19 mouse cellular contexts compared by ENCODE assay signal in the genomic region with DNA sequence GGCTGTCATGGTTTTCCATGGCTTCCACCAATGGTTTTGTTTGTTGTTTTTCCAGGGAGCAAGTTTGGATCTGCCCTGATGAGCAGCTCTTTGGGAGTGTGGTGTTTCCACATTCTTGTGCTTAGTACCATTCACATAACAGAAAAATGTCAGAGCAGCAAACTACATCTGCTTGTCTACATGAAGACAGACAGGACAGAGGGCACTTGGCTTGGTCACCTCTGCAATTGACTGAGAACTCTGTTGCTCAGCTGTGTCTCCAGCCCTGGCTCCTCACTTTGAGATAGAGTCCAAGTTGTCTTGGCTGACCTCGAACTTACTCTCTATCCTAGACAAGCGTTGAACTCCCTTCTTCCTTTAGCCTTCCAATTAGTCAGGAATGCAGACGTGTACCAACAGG. TPM values are rescaled to one million over a fixed set of nuclear protein-coding genes. Genes with fewer than 3 reads are reported as not detected.
"Had no signal": no experiment of that assay in that cellular context is flagged by ENCODE, and none has a peak within 500 bp of the region (broad histone marks: within the 10 kb centered on the region; RNA-seq: fewer than 3 reads in every experiment).

No protein-coding gene starts in this region.

- ATAC-seq: midbrain, embryonic 16.5 days had no signal

- H3K27me3 ChIP-seq: limb, embryonic 13.5 days; lung, embryonic 15.5 days; midbrain, embryonic 12.5 days; neural tube, embryonic 15.5 days had no signal

- H3K27ac ChIP-seq: limb, embryonic 13.5 days; lung, embryonic 15.5 days; midbrain, embryonic 12.5 days; neural tube, embryonic 15.5 days had no signal

- H3K4me2 ChIP-seq: limb, embryonic 13.5 days; liver, embryonic 11.5 days; lung, embryonic 15.5 days; midbrain, embryonic 12.5 days; neural tube, embryonic 15.5 days had no signal

- H3K9me3 ChIP-seq: limb, embryonic 13.5 days; lung, embryonic 15.5 days; midbrain, embryonic 12.5 days; neural tube, embryonic 15.5 days had no signal

- H3K4me1 ChIP-seq: limb, embryonic 13.5 days; neural tube, embryonic 15.5 days had no signal

- H3K9ac ChIP-seq: limb, embryonic 13.5 days; lung, embryonic 15.5 days; midbrain, embryonic 12.5 days; neural tube, embryonic 15.5 days had no signal

- H3K4me3 ChIP-seq: limb, embryonic 13.5 days; lung, embryonic 15.5 days; midbrain, embryonic 12.5 days; neural tube, embryonic 15.5 days had no signal

- DNase-seq: kidney, postnatal 14 days; left cerebral cortex, postnatal 4 days; lung, postnatal 14 days; right cerebral cortex, adult 18-20 months; right cerebral cortex, postnatal 25 days; thymus, postnatal 4 days had no signal

- H3K36me3 ChIP-seq: limb, embryonic 13.5 days; lung, embryonic 15.5 days; midbrain, embryonic 12.5 days; neural tube, embryonic 15.5 days had no signal

RNA-seq across cellular contexts. Expression of a gene that starts 4.8 kb away (rescaled TPM):
- total RNA-seq: layer of hippocampus, adult 8-10 months; layer of hippocampus, postnatal 14 days; left cerebral cortex, adult 18-20 months; left cerebral cortex, postnatal 10 days; left cerebral cortex, postnatal 4 days; megakaryocyte-erythroid progenitor cell, adult 5-6 weeks had no signal
- polyA plus RNA-seq: large intestine, adult 2 months; midbrain, embryonic 12.5 days; midbrain, embryonic 16.5 days; small intestine, adult 2 months had no signal
